Mouse (Mus musculus) erythroblast, embryonic 14.5 days (primary cell): ENCODE data around the gene Olfr618.

ENCODE experiments used
- GATA1 ChIP-seq: IDR thresholded peaks from 2 replicates; pipeline ENCODE4 v1.6.1; 2012; ENCODE audit warnings: low read length, inconsistent platforms, mixed read lengths
- TAL1 ChIP-seq: IDR thresholded peaks from 3 replicates; pipeline ENCODE4 v1.6.1; 2012; ENCODE audit warnings: low read length, inconsistent platforms, mixed read lengths

DNA sequence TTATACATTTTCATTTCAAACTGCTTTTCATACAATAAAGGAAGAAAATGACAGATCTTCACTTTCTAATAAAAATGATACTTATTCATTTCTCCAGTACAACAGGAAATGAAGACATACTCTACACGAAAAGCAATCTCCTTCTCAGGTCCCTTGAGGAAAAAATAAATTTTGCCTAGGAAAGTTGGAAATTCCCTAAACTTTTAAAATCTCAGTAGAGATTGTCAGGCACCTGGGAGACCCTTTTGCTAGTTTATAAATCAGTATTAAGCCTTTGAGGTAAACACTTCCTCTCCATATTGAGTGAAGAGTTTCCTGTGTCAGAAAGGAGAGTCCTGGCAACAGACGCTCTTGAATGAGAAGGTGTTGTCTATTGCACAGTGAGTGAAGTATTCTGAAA is 42.1 kb upstream of the Olfr618 start, which contains the start of gene Olfr613:
- TF ChIP-seq GATA1 (no peak), TAL1 (no peak)
